Mouse (Mus musculus): ENCODE results near the gene Itga5. TPM values are rescaled to one million over a fixed set of nuclear protein-coding genes. Genes with fewer than 3 reads are reported as not detected.
"Not testable (repeated sequence)": the region's sequence is repeated elsewhere in the genome, so short reads cannot be mapped to it uniquely, and the experiment has no call there.

The Itga5 gene
- 11.8 and 15.2 TPM in 2 replicates for total RNA-seq (2017)

DNA sequence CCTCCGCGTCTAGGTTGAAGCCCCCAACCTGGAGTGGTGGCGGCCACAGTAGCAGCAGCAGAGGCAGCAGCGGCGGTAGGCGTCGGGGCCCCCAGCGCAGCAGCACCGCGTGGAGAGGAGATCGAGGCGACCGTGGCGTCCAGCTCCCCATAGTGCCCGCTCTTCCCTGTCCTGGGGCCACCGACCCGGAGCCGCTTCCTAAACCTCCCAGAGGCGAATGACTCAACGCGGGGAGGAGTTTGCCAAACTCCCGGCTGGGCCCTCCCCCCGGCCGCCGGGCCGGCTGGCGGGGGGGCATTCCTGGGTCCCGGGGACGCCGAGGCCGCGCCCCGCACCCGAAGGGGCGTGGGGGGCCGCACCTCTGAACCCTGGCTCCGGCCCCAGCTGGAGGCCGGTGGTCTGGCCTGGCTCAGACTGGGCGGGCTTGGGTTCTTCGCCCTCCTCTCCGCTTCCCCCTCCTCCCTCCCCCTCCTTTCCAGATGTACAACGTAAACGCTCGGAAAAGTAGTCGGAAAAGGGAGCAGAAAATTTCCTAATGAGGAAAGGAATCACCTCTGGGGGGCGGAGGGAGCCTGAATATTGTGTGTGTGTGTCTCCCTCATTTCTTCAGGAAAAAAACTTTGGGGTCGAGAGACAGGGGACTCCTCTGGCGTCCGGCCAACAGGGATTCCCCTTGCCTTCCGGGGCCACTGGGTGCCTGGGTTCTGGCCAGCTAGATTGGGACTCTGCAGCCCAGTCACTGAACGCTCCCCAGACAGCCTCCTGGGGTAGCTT lies at the start of gene Itga5:
TSS of gene Itga5 (minus strand) at position 388 of the 774 bp plus-strand sequence.
- peak; percentile 38; the same call in 1 of the 2 replicates for ATAC-seq (ENCODE audit: extremely low read depth, insufficient number of reproducible peaks, low FRiP score, poor library complexity, severe bottlenecking)

DNA sequence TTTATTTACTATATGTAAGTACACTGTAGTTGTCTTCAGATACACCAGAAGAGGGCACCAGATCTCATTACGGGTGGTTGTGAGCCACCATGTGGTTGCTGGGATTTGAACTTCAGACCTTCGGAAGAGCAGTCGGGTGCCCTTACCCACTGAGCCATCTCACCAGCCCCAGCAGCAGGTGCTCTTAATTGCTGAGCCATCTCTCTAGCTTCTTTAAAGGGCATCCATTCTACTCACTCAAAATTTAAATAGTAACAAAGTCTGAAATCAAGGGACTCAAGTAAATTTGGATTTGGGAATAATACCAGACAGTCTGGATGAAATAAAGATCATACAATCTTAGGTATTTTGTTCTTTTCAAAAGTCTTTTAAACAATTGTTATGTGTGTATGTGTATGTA lies 39.0 kb upstream of the Itga5 start:
- ATAC-seq (ENCODE audit: extremely low read depth, insufficient number of reproducible peaks, low FRiP score, poor library complexity, severe bottlenecking): not testable (repeated sequence)

DNA sequence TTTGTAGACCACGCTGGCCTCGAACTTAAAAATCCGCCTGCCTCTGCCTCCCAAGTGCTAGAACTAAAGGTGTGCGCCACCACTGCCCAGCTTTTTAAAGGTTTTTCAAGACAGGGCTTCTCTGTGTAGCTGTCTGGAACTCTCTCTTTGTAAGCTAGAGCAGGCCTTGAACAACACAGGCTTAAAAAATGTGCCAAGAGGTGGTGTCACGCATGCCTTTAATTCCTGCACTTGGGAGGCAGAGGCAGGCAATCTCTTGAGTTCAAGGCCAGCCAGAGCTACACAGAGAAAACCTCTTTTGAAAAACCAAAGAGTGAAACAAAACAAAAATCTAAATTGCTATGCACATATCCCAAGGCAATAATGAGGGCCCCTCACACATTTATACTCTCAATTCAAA lies 34.8 kb upstream of the Itga5 start:
- no peak for ATAC-seq (ENCODE audit: extremely low read depth, insufficient number of reproducible peaks, low FRiP score, poor library complexity, severe bottlenecking)

DNA sequence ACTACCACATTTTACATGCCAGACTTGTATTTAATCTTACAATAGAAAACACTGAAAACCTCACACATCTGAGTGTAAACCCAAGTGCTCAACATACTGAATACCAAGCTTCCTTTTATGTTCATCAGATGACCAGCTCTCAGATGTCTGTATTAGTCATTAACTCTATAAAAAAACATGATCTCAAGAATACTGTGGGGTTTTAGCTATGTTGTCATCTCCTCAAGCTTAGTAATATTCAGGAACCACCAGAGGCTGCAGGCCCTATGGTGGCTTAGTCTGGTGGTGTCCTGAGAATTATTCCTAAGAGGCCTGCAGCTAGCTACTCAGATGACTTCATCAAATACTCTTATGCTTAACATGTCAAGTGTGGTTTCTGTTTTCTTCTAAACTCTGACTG lies 27.0 kb upstream of the Itga5 start:
- ATAC-seq (ENCODE audit: extremely low read depth, insufficient number of reproducible peaks, low FRiP score, poor library complexity, severe bottlenecking): no peak

DNA sequence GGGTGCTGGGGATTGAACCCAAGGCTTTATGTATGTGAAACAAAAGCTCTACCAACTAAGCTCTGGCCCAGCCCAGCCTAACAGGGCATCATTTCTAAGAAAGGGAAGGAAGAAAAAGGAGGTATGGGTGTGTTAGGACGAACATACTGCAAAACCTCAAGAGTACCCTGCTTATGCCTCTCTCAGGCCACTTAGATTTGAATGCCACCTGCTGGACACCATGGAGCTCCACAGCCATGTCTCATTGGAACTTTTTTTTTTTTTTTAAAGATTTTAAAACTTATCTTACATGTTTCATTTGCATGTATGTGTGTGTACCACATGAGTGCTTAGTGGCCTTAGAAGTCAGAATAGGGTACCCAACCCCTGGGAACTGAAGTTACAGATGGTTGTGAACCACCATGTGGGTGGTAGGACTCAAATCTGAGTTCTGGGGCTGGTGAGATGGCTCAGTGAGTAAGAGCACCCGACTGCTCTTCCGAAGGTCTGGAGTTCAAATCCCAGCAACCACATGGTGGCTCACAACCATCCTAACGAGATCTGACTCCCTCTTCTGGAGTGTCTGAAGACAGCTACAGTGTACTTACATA lies 22.1 kb upstream of the Itga5 start:
- peak; percentile 66; the same call in 1 of the 2 replicates for ATAC-seq (ENCODE audit: extremely low read depth, insufficient number of reproducible peaks, low FRiP score, poor library complexity, severe bottlenecking)

DNA sequence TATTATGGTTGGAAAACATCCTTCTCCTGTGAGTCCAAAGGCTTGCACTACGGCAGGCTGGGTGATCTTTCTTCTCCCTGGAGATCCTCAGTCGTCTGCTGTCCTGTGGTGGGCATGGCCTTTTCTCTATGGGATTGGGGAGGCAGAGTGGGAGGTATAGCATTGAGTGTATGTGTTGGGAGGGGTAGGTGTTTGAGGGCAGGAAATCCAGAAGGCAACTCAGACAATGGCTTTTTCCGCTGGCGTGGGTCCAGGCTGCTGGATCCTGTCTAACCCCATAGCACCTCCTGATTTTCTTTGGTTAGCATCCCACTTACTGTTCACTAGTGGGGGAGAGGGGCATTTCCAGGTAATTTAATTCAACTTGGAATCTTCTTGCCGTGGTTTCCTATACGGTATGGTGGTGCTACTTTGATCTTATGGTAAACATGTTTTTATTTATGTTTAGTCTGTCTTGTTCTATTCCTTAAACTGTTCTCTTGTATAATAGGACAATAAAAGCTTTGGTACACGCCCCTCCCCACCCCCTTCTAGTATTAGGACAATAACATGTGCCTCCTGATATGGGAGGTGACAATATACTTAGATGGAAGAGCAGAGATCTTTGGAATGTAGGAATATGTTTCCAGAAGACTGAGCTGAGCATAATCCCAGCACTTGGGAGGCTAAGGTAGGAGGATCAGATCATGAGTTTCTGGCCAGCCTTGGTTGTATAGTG lies 17.4 kb upstream of the Itga5 start:
- ATAC-seq (ENCODE audit: extremely low read depth, insufficient number of reproducible peaks, low FRiP score, poor library complexity, severe bottlenecking): no peak

DNA sequence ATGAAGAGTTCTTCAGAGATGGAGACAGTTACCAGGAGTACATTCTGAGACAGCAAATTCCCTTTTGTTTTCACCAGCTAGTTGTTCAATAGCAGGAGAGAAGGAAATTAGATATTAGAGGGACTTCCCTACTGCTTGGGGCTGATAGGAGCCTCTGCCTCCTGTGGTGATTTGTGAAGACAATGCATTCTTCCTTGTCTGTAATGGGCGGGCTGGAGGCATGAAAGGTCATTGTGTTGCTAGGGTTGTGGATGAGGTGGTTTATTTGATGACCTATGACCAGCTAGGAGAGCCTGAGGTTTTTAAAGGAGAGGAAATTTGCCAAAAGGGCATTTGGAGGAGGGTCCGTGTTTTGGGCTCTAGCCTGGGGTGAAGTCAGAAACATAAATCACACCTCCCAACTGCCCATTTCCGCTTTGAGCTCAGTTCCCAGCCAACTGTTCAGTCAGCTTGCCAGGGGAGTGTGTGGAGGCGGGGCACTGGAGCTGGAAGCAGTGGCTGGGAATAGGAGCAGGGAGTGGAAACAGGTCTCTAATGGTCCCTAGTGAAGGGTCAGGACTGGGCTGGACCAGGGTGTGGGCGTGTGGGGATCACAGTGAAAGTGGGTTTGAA lies 16.3 kb upstream of the Itga5 start:
- no peak for ATAC-seq (ENCODE audit: extremely low read depth, insufficient number of reproducible peaks, low FRiP score, poor library complexity, severe bottlenecking)

DNA sequence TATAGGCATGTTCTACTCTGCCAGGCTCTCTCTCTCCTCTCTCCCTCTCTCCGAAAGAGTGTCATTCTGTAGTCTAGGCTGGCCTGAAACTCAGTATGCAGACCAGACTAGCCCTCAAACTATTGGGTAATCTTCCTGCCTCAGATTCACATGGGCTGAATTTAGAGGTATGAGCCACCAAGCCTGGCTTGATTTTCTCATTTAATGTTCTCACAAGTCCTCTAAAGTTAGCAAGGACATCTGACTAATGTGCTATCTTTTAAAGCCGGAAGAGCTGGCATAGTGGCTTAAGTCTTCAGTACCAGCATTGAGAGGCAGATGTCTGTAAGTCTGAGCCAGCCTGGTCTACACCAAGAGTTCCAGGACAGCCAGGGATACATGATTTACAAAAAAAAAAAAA lies 15.5 kb upstream of the Itga5 start:
- ATAC-seq (ENCODE audit: extremely low read depth, insufficient number of reproducible peaks, low FRiP score, poor library complexity, severe bottlenecking): no peak

DNA sequence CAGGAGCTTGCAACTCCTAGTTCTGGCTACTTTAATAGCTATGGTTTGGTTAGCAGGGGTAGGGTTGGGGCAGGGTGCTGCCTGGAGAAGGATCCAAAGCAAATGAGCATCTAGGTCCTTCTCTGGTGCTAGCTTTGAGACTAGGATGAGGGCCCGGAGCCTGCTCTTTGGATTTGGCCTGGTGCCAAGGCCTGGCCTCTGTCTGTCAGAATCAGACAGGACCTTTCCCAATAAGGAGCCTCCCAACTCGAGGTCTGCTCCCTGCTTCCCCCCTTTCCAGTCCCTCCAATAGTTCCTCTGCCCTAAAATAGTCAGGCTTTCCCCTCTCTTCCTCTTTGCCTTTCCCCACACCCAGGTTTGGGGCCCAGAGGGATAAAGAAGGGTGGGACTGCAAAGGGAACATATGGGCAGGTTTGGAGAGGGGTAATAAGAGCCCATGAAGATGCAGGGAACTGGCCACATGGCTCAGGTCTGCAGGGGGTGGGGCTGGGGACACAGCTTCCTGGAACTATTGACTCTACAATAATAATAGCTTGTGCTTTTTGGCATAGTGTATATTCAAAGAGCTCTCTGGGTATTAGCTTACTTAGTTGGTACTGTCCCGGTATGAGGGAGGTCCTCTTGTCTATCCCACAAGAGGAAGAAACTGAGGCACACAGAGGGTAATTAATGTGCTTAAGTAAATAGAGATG lies 12.2 kb upstream of the Itga5 start:
- ATAC-seq (ENCODE audit: extremely low read depth, insufficient number of reproducible peaks, low FRiP score, poor library complexity, severe bottlenecking): no peak

DNA sequence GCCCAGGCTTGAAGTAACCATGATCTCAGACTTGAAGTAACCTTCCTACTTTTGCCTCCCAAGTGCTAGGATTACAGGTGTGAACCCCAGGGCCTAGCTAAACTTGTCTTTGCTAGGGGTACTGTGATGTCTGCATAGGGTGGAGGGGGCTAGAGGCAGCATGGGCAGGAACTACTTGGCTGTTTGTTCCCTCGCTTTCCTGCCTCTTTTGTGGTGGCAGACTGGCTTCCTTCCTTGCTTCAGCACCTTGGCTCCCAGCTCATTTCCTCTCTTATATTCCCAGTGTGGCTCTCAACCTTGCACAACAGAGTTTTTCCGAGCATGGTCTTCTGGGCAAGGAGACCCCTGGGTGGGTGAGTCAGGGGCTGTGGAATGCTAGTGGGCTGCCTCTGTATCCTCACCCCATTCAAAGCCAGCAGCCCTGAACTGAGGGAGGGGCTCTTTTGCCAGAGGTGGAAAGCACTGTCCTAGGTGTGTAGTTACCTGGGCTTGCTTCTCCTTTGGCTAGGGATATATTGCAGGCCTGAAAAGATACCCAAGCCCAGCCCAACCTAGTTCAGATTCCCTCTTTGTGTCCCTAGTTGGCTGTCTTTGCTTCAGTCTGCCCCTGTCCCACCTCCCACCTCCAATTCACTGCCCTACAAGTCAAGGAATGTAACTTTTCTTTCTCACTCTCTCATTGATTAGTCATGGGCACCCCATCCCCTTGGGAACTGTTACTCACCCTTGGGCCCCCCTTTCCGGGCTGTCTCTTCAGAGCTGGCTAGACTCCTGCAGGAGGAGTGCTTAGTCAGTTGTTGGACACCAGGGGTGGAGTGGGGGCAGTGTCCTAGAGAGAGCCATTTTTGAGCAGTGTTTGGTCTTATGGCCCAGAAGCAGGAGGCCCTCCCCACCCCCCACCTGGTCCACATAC lies 11.4 kb upstream of the Itga5 start:
- no peak for ATAC-seq (ENCODE audit: extremely low read depth, insufficient number of reproducible peaks, low FRiP score, poor library complexity, severe bottlenecking)

DNA sequence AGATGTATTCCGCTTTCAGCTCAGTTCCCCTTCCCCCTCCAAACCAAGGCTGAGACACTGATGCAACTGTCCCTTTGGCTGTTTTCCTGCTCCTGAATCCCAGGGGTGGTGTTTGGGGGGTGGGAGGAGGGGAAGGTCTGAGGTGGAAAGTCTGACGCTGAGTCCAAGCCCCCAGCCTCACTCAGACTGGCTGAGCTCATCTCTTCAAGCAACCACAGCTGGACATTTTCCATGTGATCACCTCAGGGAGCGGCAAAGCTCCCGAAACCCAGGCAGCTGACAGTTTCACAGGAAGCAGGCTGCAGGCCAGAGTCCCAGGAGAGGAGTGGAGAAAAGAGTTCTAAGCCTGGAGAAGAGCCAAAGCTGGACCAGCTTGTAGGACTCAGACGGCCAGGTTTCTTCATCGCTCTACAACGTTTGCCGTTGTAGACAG lies 10.3 kb upstream of the Itga5 start:
- ATAC-seq (ENCODE audit: extremely low read depth, insufficient number of reproducible peaks, low FRiP score, poor library complexity, severe bottlenecking): no peak

DNA sequence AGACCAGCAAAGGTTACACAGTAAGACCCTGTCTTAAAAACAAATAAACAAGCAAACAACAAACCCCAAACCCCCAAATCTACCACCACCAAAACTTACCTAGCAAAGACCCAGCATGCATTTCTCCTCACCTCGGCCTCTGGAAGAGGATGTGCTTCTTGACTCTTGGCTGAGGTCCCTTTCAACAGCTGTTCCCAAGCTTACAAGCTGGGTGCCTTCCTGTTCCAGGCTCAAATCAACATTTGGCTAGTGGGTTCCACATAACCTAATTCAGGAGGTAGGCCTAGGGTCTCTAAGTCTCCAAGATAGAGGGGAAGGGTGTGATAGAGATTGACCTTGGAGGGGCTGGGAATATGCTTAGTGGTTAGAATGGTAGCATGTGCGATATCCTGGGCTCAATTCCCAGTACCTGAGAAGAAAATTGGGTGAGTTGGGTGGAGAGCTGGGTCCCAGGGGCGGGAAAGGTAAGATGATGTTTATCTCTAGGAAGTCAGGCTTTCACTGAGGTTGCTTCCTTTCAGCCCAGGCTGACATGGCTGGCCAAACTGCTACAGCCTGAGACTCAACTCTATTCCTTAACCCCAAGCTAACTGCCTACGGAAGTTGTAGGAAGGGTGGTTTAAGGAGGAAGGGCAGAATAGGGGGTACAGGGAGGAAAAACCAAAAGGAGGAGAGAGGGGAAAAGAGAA lies 8.7 kb upstream of the Itga5 start:
- no peak for ATAC-seq (ENCODE audit: extremely low read depth, insufficient number of reproducible peaks, low FRiP score, poor library complexity, severe bottlenecking)

DNA sequence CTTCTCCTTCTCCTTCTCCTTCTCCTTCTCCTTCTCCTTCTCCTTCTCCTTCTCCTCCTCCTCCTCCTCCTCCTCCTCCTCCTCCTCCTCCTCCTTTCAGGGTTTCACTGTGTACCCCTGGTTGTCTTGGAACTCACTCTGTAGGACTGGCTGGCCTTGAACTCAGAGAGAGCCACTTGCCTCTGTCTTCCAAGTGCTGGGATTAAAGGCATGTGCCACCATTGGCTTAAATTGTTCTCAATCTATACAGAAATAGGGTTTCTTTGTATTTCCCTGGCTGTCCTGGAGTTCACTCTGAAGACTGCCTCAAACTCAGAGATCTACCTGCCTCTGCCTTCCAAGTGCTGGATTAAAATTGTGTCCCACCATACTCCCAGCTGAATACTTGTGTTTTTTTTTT lies 5.9 kb upstream of the Itga5 start:
- ATAC-seq (ENCODE audit: extremely low read depth, insufficient number of reproducible peaks, low FRiP score, poor library complexity, severe bottlenecking): no peak

DNA sequence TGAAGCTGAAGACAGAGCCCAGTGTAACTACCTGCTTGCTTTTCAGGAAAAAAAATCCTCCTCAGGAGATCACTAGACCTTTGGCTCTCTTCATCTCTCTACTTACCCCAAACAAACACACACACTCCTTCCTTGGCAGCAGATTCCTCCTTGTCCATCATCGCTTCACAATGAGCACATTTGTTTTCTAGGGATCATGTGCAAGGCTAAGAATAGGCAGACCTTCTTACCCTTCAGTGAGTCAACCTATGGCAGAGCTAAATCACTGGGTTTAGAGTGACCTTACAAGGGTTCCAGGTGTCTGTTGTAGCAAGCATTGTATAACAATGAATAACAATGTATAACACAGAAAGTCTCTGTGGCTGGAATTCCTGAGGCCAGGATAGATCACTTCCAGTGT lies 5.2 kb upstream of the Itga5 start:
- no peak for ATAC-seq (ENCODE audit: extremely low read depth, insufficient number of reproducible peaks, low FRiP score, poor library complexity, severe bottlenecking)

DNA sequence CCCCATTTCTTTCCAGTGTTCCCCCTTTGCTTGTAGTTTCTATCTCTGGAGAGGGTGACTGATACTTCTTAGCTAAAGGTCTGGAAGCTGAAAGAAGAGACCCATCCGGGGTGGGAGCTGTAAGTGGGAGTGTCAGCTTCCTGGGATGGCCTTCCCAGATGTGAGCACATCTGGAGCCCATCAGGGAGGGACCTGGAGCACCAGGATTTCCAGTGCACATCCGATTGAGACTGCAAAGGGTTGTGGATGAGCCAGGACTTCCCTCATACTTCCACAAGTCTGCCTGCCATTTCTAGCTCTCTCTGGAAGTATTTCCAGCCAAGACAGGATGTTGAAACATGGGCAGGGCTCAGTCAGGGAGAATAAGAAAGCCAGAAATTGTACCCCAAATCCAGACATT lies 4.6 kb upstream of the Itga5 start:
- ATAC-seq (ENCODE audit: extremely low read depth, insufficient number of reproducible peaks, low FRiP score, poor library complexity, severe bottlenecking): no peak

DNA sequence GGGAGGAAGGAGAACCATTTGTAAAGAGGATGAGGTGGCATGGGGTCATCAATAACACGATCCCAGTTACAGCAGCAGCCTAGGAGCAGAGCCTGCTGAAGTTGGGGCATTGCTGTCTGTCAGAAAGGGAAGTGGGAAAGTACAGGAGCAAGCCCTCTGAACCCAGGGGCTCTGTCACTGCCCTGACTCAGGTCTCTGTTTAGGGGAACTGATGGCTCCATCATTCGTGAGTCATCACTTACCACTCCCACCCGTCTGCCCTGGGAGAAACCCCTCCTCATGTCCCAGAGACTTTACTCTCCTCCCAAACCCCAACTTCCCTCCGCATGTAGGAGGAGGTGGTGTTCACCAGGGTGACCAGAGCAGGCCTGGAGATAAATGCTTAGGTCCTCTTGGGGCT lies 3.9 kb upstream of the Itga5 start:
- ATAC-seq (ENCODE audit: extremely low read depth, insufficient number of reproducible peaks, low FRiP score, poor library complexity, severe bottlenecking): peak; percentile 59

DNA sequence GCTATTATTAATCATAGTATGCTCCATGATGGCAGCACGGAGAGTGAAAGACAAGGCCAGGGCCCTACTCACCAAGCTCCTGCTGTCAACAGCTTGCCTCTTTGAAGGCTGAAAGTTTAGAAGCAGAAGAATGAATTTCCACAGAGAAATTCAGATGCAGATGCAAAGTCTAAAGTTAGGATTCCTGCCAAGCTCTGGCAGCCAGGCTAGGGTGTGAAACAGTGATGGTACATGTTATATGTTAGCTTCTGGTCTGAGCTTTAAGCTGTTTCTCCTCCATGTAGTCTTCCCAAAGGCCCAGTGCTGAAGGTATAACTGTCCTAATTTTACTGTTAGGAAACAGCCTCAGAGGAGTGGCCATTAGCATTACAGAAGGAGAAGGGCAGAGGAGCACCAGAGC lies 2.6 kb upstream of the Itga5 start:
- no peak for ATAC-seq (ENCODE audit: extremely low read depth, insufficient number of reproducible peaks, low FRiP score, poor library complexity, severe bottlenecking)

Data from neutrophil, adult 5-6 weeks (primary cell).